Mouse (Mus musculus) urinary bladder, postnatal 10 days (tissue): Measurements from ENCODE around the gene Catsper2.

Source experiments
- DNase-seq: peaks from one replicate; pipeline ENCODE4 v3.0.0; 2022; ENCODE audit warnings: low spot score

Catsper2 gene

DNA sequence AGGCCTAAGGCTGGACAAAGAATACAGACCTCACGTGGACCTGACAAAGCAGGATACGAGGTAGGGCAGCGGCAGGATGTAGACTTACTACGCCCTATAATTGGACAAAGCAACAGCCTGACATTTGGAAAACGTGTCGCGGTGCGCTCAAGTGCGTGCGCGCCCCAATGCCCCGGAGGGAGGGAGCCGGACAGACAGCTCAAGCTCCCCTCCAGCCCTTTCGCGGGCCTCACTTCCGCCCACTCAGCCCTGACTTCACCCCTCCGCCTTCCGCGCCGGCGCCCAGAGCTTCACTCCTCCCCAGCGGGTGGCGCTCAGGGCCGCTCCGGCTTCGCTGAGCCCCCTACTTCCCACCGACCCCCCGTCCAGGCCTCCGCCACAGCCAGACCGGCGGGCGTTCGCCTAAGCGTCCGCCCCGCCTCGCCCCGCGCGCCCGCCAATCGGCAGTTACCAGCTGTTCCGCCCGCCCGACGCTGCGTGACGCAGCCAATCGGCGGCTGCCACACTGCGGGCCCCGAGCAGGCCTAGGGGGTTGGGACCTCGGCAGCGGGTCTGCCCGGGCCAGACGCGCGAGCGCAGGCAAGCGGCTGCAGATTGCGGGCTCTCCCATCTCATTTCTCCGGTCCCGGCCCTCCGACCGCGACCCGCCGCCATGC lies at the start of gene Catsper2, which contains the start of gene Pdia3:
Gene Catsper2, minus strand, starts transcription at position 406 of the 656 bp plus-strand sequence.
Gene Pdia3, plus strand, starts transcription at position 389 of the 656 bp plus-strand sequence.
- DNase-seq, result peak; percentile 88

DNA sequence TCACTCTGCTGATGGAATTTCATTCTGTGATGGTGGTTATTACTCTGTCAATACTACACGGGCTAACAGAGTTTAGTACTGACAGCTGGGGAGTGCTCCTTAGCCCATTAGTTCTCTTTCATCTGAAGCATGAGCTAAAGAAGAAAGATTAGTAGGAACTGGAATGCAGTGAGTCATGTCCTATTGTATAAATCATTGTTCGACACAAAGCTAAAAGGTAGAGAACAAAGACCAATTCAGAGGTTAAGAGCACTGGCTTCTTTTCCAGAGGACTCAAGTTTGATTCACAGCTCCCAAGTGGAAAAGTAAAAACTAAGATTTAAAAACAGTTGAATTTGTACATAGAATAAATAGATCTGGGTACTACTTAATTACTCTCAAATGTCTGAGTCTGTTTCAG lies 46.5 kb upstream of the Catsper2 start:
- DNase-seq, result no peak

DNA sequence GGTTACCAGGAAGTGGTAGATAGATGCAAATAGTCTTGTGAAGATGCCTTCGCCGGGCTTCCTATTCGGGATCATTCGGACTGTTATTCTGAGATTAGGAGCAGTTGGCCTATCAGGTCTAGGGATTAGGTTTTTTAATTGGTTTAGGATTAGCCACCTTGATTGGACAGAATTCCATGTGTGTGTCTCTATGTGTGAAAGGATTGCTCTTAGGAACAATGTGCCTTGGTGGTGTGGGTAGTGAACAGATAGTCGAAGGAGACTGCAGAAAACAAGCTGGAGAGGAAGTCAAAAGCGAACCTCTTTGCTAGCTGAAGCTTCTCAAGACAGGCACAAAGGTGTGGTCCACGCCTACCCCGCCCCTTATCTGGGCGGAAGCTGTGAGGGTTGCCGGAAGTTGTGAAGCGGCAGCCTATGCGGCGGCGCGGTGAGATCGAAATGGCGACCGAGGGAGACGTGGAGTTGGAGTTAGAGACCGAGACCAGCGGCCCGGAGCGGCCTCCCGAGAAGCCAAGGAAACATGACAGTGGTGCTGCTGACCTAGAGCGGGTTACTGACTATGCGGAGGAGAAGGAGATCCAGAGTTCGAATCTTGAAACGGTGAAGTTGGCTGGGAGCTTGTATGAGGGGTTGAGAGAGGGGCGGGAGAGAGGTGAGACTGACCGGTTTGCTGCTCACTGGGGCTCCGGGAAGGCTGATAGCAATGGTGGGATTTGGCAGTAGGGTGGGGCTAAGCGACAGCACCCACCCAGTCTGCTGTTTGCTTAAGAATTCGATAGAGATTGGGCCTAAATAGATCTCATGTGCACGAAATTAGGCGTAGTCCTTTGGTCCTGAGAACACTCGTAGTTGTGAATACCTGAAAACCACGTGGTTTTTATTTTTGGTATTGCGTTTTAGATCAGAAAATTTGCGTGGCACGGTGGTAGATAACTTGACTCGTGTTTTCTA lies 43.4 kb upstream of the Catsper2 start, which contains the start of gene Serinc4:
Gene Serinc4, minus strand, starts transcription at position 90 of the 951 bp plus-strand sequence.
- DNase-seq, result peak; percentile 35

DNA sequence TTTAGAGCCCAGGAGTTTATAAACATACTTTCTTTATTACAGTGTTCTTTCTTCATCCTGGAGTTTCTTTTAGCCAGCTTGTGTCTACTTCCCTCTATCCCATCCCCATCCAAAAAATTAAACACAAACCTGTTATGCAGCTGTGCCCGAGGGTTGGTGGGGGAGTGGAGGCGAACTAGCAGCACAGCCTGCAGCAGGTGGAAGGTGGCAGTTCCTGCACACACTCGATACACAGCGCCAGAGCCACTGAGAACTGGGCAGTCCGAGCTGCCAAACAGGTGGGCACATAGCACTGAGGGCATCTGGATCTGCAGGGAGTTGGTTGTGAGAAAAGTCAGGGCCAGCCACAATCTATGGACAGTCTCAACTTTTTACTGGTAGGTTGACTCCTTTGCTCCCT lies 41.9 kb upstream of the Catsper2 start:
- DNase-seq, result no peak

DNA sequence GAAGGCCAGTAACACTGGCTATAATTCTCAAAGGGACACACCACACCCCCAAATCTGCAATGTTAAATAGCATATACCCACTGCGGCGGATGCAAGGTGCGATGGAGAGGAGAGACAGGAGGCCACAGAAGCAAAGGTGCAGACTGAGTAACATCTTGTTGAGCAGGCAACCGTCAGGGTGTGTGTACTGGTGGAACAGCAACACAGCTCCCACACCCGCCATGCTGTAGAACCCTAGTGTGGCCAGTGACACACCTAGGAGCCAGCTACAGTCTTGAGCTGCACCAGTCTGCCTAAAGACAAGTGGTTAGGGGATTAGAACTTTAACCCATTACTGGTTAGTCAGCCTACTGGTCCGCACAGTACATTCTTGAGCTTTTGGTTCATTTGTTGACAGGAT lies 40.3 kb upstream of the Catsper2 start:
- DNase-seq, result no peak

DNA sequence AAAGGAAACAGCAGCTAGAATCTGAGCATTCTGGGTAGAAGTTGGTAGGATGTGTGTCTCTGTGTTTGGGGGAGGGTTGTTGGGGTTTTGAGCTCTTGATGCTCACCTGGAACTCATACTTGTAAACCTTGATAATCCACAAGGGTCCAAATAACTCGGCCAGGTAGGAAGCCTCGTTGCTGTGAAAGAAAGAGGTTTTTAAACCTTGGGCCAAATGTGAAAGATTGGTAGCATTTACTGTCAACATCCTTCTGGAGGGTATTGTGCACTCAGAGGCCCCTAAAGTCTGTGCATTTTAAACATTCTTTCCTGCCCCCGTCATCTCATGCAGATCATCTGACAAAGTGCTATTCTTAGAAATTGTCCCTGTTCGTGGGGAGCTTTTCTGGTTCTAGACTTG lies 39.4 kb upstream of the Catsper2 start, which contains the start of gene Hypk:
Gene Hypk, plus strand, starts transcription at position 301 of the 400 bp plus-strand sequence.
- no peak for DNase-seq

DNA sequence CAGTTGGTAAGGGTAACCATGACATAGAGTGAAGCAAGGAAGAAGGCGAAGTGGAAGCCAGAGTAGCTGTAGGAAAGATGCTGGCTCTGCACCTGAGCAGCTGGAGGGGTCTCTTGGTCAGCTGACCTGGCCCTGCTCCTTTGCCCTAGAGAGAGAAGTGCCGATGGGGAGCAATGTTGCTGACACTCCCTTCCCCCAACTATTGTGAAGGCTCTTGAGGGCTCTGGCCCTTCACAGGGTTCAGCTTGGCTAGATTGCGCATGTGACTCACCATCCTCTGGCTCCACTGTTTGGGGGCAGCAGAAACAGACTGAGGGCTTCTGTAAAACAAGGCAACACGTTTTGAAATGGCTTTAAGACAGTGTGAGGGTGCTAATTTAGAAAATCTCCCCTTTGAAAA lies 38.8 kb upstream of the Catsper2 start:
- DNase-seq, result no peak

DNA sequence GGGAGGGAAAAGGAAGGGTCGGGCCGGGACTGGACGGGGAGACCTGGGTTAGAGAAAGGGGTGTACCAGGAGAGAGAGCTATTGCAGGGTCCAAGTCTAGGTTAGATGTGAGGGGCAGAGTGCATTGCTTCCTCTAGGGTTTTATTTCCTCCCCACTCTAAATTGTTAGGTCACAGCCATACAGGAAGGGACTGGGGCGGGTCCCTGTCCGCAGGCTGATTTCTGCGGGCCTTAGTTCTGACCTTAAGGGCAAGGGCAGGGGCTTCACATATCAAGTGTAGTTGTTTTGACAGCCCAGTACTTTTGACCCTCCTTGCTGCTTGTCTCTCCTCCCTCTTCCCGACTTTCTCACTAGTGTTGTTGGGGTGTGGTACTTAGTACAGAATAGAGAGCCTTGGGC lies 36.5 kb upstream of the Catsper2 start:
- no peak for DNase-seq

DNA sequence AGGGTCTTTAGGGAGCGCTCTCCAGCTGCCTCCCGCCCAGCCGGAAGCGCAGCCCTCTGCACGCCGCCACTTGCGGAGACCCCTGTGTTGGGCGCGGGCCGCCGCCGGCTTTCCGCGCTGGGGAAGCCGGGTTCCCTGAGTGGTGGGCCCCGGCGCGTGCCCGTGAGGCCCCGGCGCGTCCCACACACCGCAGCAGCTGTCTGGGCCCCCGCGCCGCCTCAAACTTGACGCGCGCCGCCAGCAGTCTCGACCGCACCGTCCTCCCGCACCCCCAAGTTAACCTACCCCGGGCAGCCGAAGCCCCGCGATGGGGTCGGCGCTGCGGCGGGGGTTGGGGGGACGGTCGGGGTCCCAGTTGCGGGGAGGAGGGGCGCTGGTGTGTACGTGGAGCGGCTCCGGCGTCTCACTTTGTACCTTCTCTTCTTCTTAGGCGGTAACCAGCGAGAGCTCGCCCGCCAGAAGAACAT lies 36.0 kb upstream of the Catsper2 start:
- DNase-seq, result no peak

DNA sequence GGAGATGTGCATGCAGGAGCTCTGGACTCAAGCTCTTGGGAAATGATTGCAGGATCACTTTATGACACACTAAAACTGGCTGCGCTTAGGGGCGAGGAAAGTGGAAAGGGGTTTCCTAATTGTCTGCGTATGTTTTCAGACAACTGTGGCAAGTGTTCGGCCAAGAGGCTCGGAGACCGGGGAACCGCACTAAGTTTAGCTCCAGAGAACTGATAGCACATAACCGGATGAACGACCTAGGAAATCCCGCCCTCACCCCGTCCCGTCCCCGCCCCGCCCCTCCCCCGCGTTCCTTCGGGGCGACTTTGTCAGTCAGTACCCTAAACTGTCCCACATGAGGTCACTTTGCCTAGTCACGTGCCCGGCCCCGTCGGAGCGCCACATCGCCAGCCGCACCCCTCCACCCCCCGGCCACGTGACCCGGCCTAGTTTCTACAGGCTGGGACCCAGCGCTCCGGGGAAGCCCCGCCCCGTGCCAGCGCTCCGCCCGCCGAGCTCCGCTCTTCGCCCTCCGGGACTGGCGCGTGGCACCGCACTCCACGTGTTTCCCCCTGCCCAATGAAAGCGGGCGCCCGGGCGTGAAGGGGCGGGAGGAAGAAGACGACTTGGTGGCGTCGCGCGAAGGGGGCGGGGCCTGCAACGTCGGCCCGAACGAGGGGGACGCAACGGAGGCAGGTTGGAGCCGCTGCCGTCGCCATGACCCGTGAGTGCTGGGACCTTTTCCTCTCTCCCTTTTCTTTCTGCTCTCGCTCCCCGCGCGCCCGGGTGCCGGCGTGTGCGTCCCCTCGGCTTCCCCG lies 35.3 kb upstream of the Catsper2 start, which contains the start of gene Serf2:
Gene Serf2, plus strand, starts transcription at position 457 of the 797 bp plus-strand sequence.
- DNase-seq, result peak; percentile 99

DNA sequence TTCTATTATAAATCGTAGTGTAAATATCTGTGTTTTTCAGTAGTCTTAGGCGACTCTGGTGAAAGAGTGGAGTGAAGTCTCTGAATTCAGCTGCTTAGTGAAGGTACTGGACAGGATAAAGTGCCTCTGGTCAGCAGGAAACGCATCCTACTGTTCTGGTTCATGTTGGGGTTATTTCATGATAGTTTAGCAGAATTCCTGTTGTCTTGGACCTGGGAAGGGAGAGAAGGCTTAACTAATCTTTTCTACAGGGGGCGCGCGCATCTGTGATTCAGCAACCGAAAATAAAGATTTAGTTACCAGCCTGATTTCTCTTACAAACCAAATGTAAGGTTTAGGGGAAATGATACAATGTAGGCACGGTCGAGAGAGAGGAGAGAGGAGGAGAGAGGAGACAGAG lies 34.5 kb upstream of the Catsper2 start:
- DNase-seq, result no peak

DNA sequence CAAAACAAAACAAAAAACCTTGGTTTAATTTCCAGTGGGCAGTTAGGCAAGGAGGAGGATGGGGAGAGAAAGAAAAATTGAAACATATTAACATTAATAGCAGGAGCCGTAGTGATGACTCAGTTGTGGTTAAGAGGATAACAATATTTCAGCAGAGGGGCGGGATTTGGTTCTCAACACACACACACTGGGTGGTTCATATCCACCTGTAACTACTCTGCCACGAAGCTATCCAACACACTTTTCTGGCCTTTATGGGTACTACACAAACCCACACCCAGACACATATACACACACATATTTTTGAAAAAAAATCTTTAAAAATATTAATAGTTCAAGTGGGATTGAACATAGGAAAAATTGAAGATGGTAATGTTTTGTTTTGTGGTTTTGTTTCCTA lies 33.4 kb upstream of the Catsper2 start:
- DNase-seq, result no peak

DNA sequence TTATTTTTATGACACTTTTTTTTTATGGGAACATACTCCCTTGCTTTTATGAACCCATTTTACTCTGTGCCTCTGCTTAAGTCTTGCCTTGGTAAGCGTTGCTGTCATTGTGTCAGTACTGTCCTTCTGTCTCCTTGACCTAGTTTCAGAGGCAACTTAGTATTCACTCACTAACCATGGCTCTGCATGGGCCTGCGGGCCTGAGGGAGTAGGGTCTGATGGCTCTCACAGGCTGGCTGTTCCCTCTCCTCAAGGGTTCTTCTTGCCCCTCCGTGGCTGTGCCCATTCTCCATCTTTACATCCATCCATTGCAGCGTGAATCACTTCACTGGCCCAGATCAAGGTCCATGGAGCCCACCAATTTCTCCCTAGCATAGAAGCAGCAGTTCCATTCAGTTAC lies 32.9 kb upstream of the Catsper2 start:
- DNase-seq, result no peak

DNA sequence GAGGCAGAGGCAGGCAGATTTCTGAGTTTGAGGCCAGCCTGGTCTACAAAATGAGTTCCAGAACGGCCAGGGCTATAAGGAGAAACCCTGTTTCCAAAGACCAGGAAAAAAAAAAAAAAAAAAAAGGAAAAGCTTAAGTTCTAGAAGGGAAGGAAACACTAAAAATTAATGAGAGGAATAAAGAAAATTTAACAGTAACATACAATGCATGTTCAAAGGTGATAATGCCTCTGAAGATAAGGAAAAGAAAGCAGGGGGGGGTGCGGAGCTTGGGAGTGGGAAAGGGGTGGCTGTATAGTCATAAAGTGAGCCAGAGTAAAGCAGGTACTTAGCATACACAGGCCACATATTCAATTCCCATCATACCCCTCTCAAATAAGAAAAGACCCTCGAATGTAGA lies 31.5 kb upstream of the Catsper2 start:
- DNase-seq, result no peak

DNA sequence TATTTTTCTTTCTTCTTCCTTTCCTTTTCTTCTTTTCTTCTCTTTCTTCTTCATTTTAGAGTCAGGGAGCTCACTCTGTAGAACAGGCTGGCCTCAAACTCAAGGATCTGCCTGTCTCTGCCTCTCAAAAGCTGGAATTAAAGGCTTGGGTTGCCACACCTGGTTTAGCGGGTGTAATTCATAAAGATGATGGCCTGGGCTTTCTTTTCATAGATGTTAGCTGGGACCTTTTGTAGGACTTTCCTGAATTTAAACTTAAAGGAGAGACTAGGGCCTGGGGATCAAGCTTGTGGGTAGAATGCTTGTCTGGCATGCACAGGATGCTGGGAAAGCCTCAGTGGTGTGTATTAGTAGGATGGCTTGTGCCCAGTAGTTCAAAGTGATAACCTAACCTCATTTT lies 30.6 kb upstream of the Catsper2 start, which contains the start of gene Ell3:
Gene Ell3, minus strand, starts transcription at position 101 of the 400 bp plus-strand sequence.
- no peak for DNase-seq

DNA sequence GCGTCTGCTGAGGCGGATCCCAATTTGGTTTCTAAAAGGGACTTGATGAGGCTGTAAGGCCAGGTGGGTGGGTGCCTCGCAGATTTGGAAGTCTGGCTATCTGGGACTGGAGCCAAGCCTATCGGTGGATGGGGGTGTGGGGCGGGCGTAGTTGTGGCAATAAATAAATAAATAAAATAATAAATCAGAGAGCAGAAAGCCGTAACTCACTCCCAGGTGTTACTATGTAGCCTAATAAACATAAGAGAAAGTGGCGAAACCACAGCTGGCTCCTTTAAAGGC lies 29.4 kb upstream of the Catsper2 start:
- DNase-seq, result no peak

DNA sequence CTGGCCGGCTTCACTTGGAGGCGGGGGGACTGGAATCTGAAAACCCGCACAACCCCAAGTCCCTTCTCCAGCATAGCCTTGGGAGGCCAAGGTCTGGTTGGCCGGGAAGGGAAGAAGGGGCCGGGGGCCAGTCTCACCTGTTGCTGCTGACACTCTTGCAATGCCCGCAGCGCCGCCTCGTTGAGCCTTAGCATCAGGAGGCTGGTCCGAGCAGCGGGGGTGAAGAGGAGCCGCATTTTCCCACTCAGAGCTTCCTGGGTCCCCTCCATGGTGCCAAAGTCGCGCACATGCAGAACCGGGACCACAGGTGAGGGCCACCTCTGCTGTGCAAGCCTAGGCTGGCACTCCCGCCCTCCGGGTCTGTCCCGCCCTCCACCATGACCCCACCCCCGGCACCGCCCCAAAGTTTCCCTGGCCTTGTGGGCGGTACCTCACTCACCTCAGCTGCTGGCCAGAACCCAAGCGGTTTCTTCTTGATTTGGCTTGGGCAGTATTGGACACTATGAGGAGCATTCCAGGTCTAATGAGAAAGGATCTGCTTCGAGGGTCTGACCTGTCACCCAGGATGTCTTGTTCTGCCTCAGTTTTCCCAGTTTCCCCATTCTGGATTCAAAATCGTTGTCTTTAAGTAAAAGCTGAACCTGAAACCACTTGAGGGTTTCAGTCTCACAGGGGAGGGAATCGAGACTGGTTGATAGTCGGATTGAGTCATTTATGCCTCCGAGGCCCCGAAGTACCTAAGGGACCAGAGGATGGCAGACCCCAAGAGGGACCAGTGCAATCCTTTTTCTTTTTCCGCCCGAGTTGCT lies 28.9 kb upstream of the Catsper2 start:
- no peak for DNase-seq

DNA sequence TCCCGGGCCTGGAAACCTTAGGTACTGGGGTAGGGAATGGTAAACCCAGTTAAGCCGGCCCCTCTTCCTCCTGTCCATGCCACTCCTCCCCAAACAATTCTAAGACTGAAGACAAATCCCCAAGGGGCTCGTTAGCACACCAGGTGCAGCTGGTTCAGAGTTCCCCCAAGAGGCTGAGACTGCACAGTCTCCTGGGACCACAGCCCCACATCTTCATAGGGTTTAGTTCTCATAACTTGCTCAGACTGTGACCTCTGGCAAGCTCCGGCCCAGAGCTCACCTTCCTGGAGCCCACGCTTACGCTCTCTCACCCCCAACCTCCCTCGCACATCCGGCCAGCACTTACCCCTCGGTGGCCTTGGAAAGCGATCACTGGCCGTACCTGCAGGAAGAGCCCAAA lies 28.2 kb upstream of the Catsper2 start:
- DNase-seq, result no peak

DNA sequence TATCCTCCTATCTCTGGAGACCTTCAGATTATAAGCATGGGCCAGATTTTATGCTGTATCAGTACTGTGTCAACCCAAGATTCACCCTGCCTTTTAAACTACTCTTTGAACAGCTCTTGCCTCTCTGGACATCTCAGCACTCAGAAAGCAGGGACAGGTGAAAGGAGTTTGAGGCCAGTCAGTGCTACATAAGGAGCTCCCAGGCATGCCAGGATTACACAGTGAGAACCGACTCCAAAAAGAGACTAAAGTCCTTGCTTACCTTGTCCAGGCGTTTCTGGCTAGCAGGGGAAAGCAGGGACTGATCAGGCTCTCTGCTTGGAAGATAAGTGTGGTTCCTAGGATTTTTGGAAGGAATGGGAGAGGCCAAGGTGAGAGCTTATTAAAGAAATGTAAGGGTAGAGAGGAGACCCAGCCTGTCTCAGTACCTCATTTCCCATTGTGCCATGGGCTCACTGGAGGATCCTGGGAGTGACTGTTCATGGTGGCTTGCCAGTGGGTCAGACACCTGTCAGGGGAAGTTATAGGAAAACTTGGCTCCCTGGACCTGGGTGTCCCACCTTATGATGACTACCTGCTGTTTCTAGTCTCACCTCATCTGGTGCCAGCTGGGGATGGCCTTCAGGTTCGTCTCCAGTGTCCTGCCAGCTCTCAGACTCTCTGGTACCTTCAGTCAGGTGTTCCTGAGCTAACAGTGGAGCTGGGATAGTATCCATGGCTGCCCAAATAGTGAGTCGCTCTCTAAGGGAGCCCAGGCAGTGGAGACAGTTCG lies 27.4 kb upstream of the Catsper2 start:
- no peak for DNase-seq

DNA sequence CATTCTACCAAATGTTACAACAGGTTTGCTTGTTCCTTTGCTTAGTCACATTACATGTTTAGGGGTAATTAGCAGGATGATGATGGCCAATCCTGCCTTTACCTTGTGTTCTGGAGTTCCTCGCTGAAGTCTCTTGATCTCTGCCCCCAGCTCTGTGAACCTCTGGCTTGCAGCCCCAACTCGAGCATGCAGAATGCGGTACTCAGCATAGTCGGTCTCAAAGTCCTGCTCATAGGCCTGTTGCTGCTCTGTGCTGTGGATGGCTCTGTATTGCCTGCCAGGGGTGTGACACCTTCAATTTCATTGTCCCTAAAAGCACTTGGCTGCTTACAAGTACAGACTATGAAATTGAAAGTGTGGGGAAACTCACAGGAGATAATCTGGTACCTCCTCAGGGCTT lies 26.2 kb upstream of the Catsper2 start:
- no peak for DNase-seq

DNA sequence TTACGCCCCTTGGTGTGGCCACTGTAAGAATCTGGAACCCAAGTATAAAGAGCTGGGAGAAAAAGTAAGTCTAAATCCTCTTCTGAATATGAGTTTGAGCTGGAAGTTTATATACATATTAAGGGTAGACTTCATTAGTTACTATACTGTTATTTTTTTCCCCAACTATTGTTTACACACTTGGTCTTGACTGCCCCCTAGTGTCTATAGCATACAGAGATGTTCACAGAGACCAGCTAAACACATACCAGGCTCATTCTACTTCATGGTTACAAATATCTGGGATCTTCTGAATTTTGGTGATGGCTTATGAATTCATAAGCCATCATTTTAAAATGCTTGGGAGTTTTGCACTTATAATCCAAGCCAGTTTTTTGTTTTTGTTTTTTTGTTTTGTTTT lies 21.3 kb upstream of the Catsper2 start:
- DNase-seq, result no peak
